Mouse (Mus musculus): ENCODE measurements around the gene Anapc5.

The Anapc5 gene

GRCm38 (mm10) chr5:122756144-122756543, 65.0 kb downstream of the Anapc5 start:
- TF ChIP-seq GATA4 (IDR thresholded peaks at IDR 0.05; ENCODE audit: insufficient replicate concordance, low read length): no peak

GRCm38 (mm10) chr5:122755620-122756019, 65.5 kb downstream of the Anapc5 start:
- no peak for TF ChIP-seq GATA4 (IDR thresholded peaks at IDR 0.05; ENCODE audit: insufficient replicate concordance, low read length)

- TF ChIP-seq GATA4 (IDR thresholded peaks at IDR 0.05; ENCODE audit: insufficient replicate concordance, low read length): no peak
Observed at GRCm38 (mm10) chr5:122754477-122754876, 66.7 kb downstream of the Anapc5 start.

DNA sequence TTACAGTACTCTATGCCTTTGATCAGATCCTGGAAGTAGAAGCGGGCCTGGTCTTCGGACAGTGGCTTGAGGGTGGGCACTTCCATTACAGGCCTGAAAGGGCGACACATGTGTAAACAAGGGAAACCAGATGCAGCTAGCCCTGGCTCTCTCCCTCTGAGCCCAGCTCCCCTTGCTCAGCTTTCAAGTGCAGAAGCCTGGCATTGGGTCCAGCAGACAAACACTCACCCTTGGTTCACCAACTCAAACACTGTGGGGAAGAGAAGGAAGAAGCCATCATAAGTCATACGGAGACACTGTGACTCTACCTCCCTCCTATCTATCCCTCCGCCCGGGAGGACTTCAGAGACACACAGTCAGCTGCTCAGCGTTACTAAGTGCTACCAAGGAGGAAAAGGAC, 73.2 kb downstream of the Anapc5 start:
- no peak for TF ChIP-seq GATA4 (IDR thresholded peaks at IDR 0.05; ENCODE audit: insufficient replicate concordance, low read length)

DNA sequence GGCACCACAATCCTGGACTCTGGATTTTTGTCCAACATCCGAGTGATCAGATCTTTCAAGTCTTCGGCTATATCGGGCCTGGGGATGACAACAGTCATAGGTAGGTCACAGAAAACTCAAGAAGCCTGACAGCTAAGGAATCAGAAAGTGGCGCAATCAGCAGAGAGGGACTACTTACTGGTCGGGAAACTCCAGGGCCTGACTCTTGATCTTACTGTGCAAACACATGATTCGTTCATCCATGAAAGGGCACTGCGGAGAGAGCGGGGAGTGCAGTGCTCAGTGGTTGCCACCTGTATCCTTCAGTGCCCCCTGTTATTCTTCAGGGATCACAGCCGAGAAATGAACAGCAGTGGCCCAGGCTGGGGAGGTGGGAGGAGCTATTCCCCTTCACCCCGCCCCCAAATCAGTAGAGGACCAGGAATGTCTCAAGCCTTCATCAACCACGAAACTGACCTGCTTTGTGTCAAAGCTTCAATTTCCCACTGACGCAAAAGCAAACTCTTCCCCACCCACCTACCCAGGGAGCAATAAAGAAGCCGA, 77.2 kb downstream of the Anapc5 start:
- TF ChIP-seq GATA4 (IDR thresholded peaks at IDR 0.05; ENCODE audit: insufficient replicate concordance, low read length): no peak

All from liver, adult (tissue).